Mouse (Mus musculus): ENCODE measurements at regions not wholly inside any gene's neighbourhood (a gene's known extent, or its start where the extent isn't known, plus 50 kb on each side); places are given as distances from the start of the nearest gene placed in this dataset.
"Not testable (repeated sequence)": the region's sequence is repeated elsewhere in the genome, so short reads cannot be mapped to it uniquely, and the experiment has no call there.

DNA sequence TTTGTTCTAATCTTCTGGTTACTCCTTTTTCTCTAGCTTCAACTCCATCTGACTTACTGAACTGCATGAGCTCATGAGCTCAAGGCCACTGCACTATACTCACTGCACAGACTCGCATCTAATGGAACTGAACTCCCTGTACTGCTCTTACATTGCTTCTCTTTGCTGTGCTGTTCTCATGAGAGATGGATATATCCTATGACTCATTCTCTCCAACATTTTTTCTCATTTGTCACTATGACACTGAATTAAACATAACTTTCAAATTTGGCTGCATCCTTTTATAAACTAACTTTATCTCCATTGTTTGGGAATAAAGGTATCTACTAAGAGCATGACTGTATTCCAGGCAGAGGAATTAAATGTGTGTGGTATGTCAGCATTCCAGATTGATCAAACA is 806.2 kb downstream of the Rab28 start:
- peak in 1 of 2 experiments; percentile 3 for DNase-seq (ENCODE audit: low spot score in 2 of 2)

DNA sequence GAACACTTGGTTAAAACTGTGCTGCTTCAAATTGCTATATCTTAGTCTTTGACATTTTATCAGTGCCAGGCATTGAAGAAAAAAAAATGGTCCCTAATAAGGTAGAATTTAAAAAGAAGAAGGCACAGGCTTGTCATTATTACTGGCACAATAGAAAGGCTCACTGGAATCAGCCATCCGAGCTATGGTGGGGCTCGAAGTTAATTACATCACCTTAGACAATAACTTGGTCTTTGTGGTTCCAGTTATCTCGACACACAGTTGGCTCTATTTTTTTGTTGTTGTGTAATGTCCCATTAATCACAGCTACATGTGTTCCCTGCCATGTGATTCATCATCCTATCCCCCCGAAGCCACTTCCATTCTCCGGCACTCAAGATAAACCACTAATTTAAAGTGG is 825.1 kb downstream of the Rab28 start:
- DNase-seq (ENCODE audit: low spot score in 2 of 2) = no peak

DNA sequence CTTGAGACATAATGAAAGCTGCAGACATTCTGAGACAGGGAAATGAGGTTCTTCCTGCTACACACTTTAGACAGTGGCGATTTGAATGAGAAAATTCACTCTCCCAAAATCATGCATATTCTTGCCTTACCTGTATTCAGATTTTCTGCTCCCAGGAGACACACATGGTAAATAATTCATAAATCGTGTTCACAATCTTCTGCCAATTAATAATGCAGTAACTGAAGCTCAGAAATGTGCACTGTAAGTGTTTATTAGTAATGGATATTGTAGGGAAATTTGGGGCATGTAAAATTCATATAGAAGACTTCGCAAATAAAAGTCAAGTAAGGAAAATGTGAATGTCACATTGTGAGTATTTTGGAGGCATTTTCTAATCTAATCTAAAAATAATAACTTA is 830.2 kb downstream of the Rab28 start:
- no peak for DNase-seq (ENCODE audit: low spot score in 2 of 2)

DNA sequence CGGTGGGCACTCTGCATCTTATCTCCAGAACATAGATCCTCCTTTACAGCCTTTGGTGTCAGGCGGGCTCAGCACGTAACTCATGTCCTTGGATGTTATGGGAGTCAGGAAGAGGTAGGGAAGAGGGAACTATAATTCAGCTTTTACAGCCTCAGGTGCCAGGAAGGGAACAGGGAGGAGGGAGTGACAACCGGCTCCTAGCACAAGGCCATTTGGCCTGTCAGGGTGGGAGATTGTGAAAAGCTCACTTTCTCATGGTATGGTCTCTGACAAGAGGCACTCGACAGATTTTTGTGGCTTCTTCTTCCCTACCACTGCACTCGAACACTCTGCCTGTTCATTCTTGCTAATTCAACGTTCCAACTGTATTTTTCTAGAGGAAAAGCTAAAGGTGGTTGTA is 845.6 kb downstream of the Rab28 start:
- not testable (repeated sequence) for DNase-seq (ENCODE audit: low spot score in 2 of 2)
